Mouse (Mus musculus) activated CD4-positive, CD25-positive, alpha-beta regulatory T cell, adult 4 months (primary cell): ENCODE data around the gene Krt15. TPM values are rescaled to one million over a fixed set of nuclear protein-coding genes. Genes with fewer than 3 reads are reported as not detected.

Experiments used
- ATAC-seq: one replicate; pipeline ENCODE4 v1.8.0; 2017
- polyA plus RNA-seq, 2 experiments: library from polyadenylated mRNA; unstranded; fragments of 100-300 nt; shearing (Covaris generic); gene quantifications; one replicate each; pipeline ENCODE4 v1.2.1; 2017

Gene Krt15
- not detected for polyA plus RNA-seq

GRCm38 (mm10) chr11:100135731-100136130 lies at the start of gene Krt15:
Gene Krt15, minus strand, starts transcription at chr11:100135928.
- no peak for ATAC-seq

- ATAC-seq: no peak
Observed at GRCm38 (mm10) chr11:100181725-100182124, 46.0 kb upstream of the Krt15 start.

- ATAC-seq: no peak
Observed at GRCm38 (mm10) chr11:100179260-100179659, 43.5 kb upstream of the Krt15 start.

- no peak for ATAC-seq
Observed at GRCm38 (mm10) chr11:100178307-100178706, 42.6 kb upstream of the Krt15 start.

GRCm38 (mm10) chr11:100176791-100177190 lies 41.1 kb upstream of the Krt15 start:
- ATAC-seq: no peak

- no peak for ATAC-seq
Observed at GRCm38 (mm10) chr11:100168765-100169762, 33.3 kb upstream of the Krt15 start.

- ATAC-seq: no peak
Observed at GRCm38 (mm10) chr11:100168071-100168470, 32.3 kb upstream of the Krt15 start.

GRCm38 (mm10) chr11:100164392-100164791 lies 28.7 kb upstream of the Krt15 start:
- ATAC-seq: no peak

GRCm38 (mm10) chr11:100157908-100158477 lies 22.3 kb upstream of the Krt15 start:
- ATAC-seq: no peak

GRCm38 (mm10) chr11:100157331-100157730 lies 21.6 kb upstream of the Krt15 start:
- no peak for ATAC-seq

GRCm38 (mm10) chr11:100155497-100156255 lies 19.9 kb upstream of the Krt15 start:
- ATAC-seq: no peak

GRCm38 (mm10) chr11:100148615-100149330 lies 13.0 kb upstream of the Krt15 start, which contains the start of gene Krt19:
Gene Krt19, minus strand, starts transcription at chr11:100148665.
- no peak for ATAC-seq

GRCm38 (mm10) chr11:100147566-100148353 lies 12.0 kb upstream of the Krt15 start:
- ATAC-seq: no peak

- no peak for ATAC-seq
Observed at GRCm38 (mm10) chr11:100145858-100146560, 10.3 kb upstream of the Krt15 start.

- ATAC-seq: no peak
Observed at GRCm38 (mm10) chr11:100145104-100145503, 9.4 kb upstream of the Krt15 start.

GRCm38 (mm10) chr11:100140966-100141365 lies 5.2 kb upstream of the Krt15 start:
- ATAC-seq: no peak

- ATAC-seq: no peak
Observed at GRCm38 (mm10) chr11:100139391-100139790, 3.7 kb upstream of the Krt15 start.

GRCm38 (mm10) chr11:100138809-100139208 lies 3.1 kb upstream of the Krt15 start:
- ATAC-seq: no peak

GRCm38 (mm10) chr11:100137693-100138092 lies 2.0 kb upstream of the Krt15 start:
- ATAC-seq: no peak

GRCm38 (mm10) chr11:100136559-100136958 lies 831 bp upstream of the Krt15 start:
- ATAC-seq: no peak

- no peak for ATAC-seq
Observed at GRCm38 (mm10) chr11:100124901-100125300, 10.8 kb downstream of the Krt15 start.
